In the genomic region with DNA sequence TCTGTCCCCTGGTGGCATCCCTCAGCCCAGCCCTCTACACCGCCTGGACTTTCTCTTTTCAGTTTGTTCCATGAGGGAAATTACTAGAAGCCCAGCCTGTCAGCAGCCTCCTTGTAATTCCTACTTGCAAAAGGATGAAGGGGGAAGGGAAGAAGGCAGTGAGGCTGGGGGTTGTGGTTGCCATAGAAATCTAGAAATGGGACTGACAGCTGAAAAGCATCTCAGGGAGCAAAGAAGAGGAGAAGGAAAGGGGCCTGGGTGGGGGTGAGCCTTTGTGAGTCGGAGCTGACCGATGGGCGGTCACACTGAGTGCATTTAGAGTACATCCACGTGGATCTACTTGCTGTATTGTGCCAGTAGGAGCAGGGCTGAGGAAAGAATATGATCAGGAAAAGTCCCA, we compare ENCODE assay signal across 16 mouse cellular contexts. TPM values are rescaled to one million over a fixed set of nuclear protein-coding genes. Genes with fewer than 3 reads are reported as not detected.
DNase-seq lines count a peak whose midpoint lies in the region; ATAC-seq lines count a peak whose summit lies in the region.
"Had no signal": no experiment of that assay in that cellular context is flagged by ENCODE, and none has a peak within 500 bp of the region (broad histone marks: within the 10 kb centered on the region; RNA-seq: fewer than 3 reads in every experiment).

No protein-coding gene starts in this region.

- H3K27me3 ChIP-seq in embryonic facial prominence, embryonic 10.5 days (replicated peaks; ENCODE audit: low read depth, poor library complexity, severe bottlenecking) = no peaks in the 10 kb centered on the region
- no peaks in the 10 kb centered on the region for H3K27me3 ChIP-seq in hindbrain, embryonic 12.5 days
- H3K27me3 ChIP-seq in midbrain, embryonic 15.5 days (replicated peaks) = no peaks in the 10 kb centered on the region
- H3K27me3 ChIP-seq: CH12.LX; heart, embryonic 13.5 days; limb, embryonic 15.5 days had no signal

- 60% methylated on average over 5 of the region's 5 CpGs for WGBS in embryonic facial prominence, embryonic 10.5 days
- 14% methylated on average over 5 of the region's 5 CpGs for WGBS in hindbrain, embryonic 12.5 days
- 17% methylated on average over 5 of the region's 5 CpGs for WGBS in midbrain, embryonic 15.5 days

- H3K36me3 ChIP-seq in embryonic facial prominence, embryonic 10.5 days (replicated peaks) = no peaks in the 10 kb centered on the region
- H3K36me3 ChIP-seq in hindbrain, embryonic 12.5 days = no peaks in the 10 kb centered on the region
- no peaks in the 10 kb centered on the region for H3K36me3 ChIP-seq in midbrain, embryonic 15.5 days (replicated peaks)
- H3K36me3 ChIP-seq: heart, embryonic 13.5 days; limb, embryonic 15.5 days had no signal

- no peak overlapping the region for H3K4me2 ChIP-seq in hindbrain, embryonic 12.5 days (replicated peaks)
- H3K4me2 ChIP-seq in midbrain, embryonic 15.5 days = no peak overlapping the region
- H3K4me2 ChIP-seq: heart, embryonic 13.5 days; limb, embryonic 15.5 days had no signal

- ATAC-seq in hindbrain, embryonic 12.5 days (ENCODE audit: low FRiP score) = peak; percentile 77
- peak; percentile 65 for ATAC-seq in midbrain, embryonic 15.5 days (replicated peaks)
- no peak for ATAC-seq in CD4-positive, CD25-positive, alpha-beta regulatory T cell, adult 4 months

- peaks cover 22% of the 10 kb centered on the region for H3K4me1 ChIP-seq in embryonic facial prominence, embryonic 10.5 days
- H3K4me1 ChIP-seq in hindbrain, embryonic 12.5 days = peaks cover 27% of the 10 kb centered on the region
- peaks cover 26% of the 10 kb centered on the region for H3K4me1 ChIP-seq in midbrain, embryonic 15.5 days
- H3K4me1 ChIP-seq: limb, embryonic 15.5 days had no signal

- no peaks in the 10 kb centered on the region for H3K9me3 ChIP-seq in embryonic facial prominence, embryonic 10.5 days
- H3K9me3 ChIP-seq in hindbrain, embryonic 12.5 days (replicated peaks) = no peaks in the 10 kb centered on the region
- no peaks in the 10 kb centered on the region for H3K9me3 ChIP-seq in midbrain, embryonic 15.5 days
- H3K9me3 ChIP-seq: heart, embryonic 13.5 days; limb, embryonic 15.5 days had no signal

- no peak overlapping the region for H3K9ac ChIP-seq in hindbrain, embryonic 12.5 days
- no peak overlapping the region for H3K9ac ChIP-seq in midbrain, embryonic 15.5 days
- H3K9ac ChIP-seq: heart, embryonic 13.5 days; limb, embryonic 15.5 days had no signal

- H3K27ac ChIP-seq in embryonic facial prominence, embryonic 10.5 days (replicated peaks) = peak overlapping the region; percentile 31; the same call in 1 of the 2 replicates
- H3K27ac ChIP-seq in hindbrain, embryonic 12.5 days = no peak overlapping the region; the same call in 1 of the 2 replicates
- peak overlapping the region; percentile 71 for H3K27ac ChIP-seq in midbrain, embryonic 15.5 days
- H3K27ac ChIP-seq: heart, embryonic 13.5 days; limb, embryonic 15.5 days had no signal

- H3K4me3 ChIP-seq in embryonic facial prominence, embryonic 10.5 days = no peak overlapping the region
- no peak overlapping the region for H3K4me3 ChIP-seq in hindbrain, embryonic 12.5 days
- no peak overlapping the region for H3K4me3 ChIP-seq in midbrain, embryonic 15.5 days
- H3K4me3 ChIP-seq: heart, embryonic 13.5 days; limb, embryonic 15.5 days had no signal

- DNase-seq in embryo, embryonic 10 days (ENCODE audit: low spot score) = peak; percentile 11
- peak; percentile 21 for DNase-seq in embryonic facial prominence, embryonic 10.5 days (ENCODE audit: low spot score)
- DNase-seq in urinary bladder, postnatal 14 days (ENCODE audit: low spot score) = no peak
- no peak for DNase-seq in left cerebral cortex, adult 18-20 months (ENCODE audit: low spot score in 2 of 2)
- DNase-seq: adrenal gland, postnatal 14 days; kidney, postnatal 10 days; lung, postnatal 14 days; right cerebral cortex, adult 18-20 months had no signal

RNA-seq across cellular contexts. Expression of gene 9630041A04Rik, which starts 47.2 kb away (rescaled TPM):
- not detected in 2 replicates for polyA plus RNA-seq in embryonic facial prominence, embryonic 10.5 days (2016; fragmentation: Nextera tagmentation; extraction: Ambion mirVana)
- 0.35 and 0.36 TPM in 2 replicates for polyA plus RNA-seq in hindbrain, embryonic 12.5 days (2016; fragmentation: Nextera tagmentation; extraction: Ambion mirVana)
- polyA plus RNA-seq in midbrain, embryonic 15.5 days (2015; fragmentation: Nextera tagmentation; extraction: Ambion mirVana) = 0.66 and 1.4 TPM in 2 replicates
- polyA plus RNA-seq in CD4-positive, CD25-positive, alpha-beta regulatory T cell, adult 4 months (2017; shearing (Covaris generic)) = not detected
- not detected for total RNA-seq in left cerebral cortex, adult 18-20 months (2021)
- total RNA-seq: adrenal gland, postnatal 14 days; CH12.LX; layer of hippocampus, postnatal 25 days had no signal
- polyA plus RNA-seq: embryonic facial prominence, embryonic 14.5 days; heart, embryonic 13.5 days; limb, embryonic 15.5 days had no signal

Comparison
In these comparisons a context has a peak if more than half of its experiments do, and no peak if none do; other contexts are left out.
1. DNase-seq: peak in embryo, embryonic 10 days (single experiment) and embryonic facial prominence, embryonic 10.5 days (single experiment); none in urinary bladder, postnatal 14 days (single experiment) and left cerebral cortex, adult 18-20 months (0 of 2).